Mouse (Mus musculus) E14TG2a.4 (cell line): ENCODE data around the gene Rgl3.

Source experiments
- CTCF ChIP-seq: conservative IDR thresholded peaks from 2 replicates; pipeline ENCODE4 v1.5.1; 2014; ENCODE audit warnings: low read length
- NANOG ChIP-seq: IDR thresholded peaks from 2 replicates; pipeline ENCODE4 v1.6.1; 2014; ENCODE audit warnings: borderline replicate concordance, low read length, mixed read lengths
- POU5F1 ChIP-seq: IDR thresholded peaks from 2 replicates; pipeline ENCODE4 v1.6.1; 2014; ENCODE audit warnings: low read length, borderline replicate concordance

- TF ChIP-seq CTCF (no peak), NANOG (no peak), POU5F1 (no peak)
Observed at GRCm38 (mm10) chr9:21923490-21924098, 65.7 kb downstream of the Rgl3 start.
